Mouse (Mus musculus) gastrocnemius, postnatal 36 days (tissue): ENCODE results near the gene Ffar3. TPM values are rescaled to one million over a fixed set of nuclear protein-coding genes. Genes with fewer than 3 reads are reported as not detected.

Experiments
- DNase-seq, 2 experiments: peaks; one replicate each; pipeline ENCODE4 v3.0.0; 2022
- intact Hi-C: fragments of 180-260 bp; cut with DNase I; formaldehyde crosslinking; loops from one replicate; pipeline ENCODE4 v1.15.1; 2025
- long read RNA-seq, 2 experiments: library from polyadenylated mRNA; stranded (forward); transcript quantifications; one replicate each; pipeline ENCODE4 v2.0.0; 2021
- total RNA-seq, 2 experiments: library from RNA; stranded (reverse); gene quantifications; 2 replicates each; pipeline ENCODE4 v1.2.3; 2021

The Ffar3 gene
- total RNA-seq, result not detected
- long read RNA-seq, experiment 1, result 0 reads
- long read RNA-seq, experiment 2, result 0 reads

DNA sequence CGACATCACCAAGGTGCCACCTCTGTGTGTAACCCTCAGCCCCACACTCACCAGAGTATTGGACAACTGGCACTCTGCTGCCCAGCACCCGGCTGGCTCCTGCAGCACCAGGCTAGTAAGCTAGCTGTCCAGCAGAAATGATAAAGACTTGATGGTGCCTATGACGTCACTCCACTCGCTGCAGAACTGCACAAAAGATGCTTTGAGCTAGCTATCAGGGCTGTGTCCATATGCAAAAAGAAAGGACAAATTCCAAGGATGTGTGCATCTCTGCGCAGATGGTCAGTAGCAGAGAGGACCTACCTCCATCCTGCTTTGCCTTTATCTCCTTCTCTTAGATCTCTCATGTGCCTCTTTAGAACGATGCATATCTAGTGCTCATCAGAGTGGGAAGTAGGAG lies at the start of gene Ffar3:
Ffar3 (minus strand) TSS at position 101 of the 400 bp plus-strand sequence.
- intact Hi-C loops, result no loop called here

DNA sequence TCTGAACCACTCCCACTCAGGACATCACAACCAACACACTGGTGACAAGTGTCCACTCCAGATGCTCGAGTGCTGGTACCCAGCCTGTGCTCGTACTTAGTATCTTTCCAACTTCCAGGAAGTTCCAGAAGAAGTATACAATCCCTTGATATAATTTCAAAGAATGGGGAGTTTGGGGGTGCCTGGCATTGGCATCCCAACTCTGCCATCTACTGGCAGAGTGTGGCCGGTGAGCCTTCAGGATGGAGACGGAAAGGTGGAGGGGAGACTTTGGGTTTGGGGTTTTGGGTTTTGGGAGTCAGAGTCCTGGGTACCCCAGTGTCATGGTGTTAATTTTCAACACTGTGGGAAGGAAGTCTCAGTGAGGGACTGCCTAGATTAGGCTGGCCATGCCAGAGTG lies 48.1 kb upstream of the Ffar3 start:
- no peak for DNase-seq
- intact Hi-C loops, result no loop called here

More for the DNA sequence above, at the start of gene Ffar3:
- no peak for DNase-seq

- intact Hi-C loops, result no loop called here
- no peak for DNase-seq
These were observed 39.2 kb upstream of the Ffar3 start for GRCm38 (mm10) chr7:30895217-30895616.

GRCm38 (mm10) chr7:30892515-30892914 lies 36.5 kb upstream of the Ffar3 start:
- no peak for DNase-seq
- intact Hi-C loops, result no loop called here

DNA sequence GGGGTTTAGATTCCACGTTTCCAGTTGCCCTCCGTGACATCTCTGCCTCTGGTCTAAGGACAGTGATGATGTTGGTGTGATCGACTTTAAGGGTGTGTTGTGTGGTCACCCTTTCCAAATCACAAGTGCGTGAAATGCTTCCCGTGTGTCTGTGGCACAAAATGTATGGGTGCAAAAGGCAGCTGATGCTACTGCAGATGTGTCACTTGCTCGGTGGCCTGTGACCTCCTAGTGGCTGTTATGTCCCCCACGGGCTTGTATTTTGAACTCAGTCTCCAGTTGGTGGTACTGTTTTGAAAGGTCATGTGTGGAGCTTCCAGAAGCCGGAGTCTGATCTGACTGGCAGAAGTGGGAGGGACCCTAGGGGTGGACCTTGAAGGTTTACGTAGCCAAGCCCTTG lies 35.8 kb upstream of the Ffar3 start:
- intact Hi-C loops, result no loop called here
- DNase-seq, result no peak

GRCm38 (mm10) chr7:30890681-30891080 lies 34.7 kb upstream of the Ffar3 start:
- intact Hi-C loops, result no loop called here
- DNase-seq, result no peak

DNA sequence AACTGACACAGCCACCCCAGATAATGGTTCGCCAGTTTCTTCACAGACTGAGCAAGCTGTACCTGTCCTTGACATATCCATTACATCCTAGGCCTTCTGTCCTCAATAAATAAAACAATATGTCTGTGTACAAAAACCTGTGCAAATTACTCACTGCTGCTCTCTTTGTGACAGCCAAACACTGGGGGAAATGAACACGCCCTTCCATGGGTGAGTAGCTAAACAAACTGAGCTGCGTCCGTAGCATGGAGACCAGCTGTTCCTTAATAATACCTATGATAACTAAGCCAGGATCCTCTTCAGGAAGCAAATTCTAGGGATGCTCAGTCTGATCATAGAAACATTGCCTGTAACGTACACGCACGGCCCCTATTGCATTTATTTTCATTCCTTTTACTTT lies 32.8 kb upstream of the Ffar3 start:
- DNase-seq, result no peak
- intact Hi-C loops, result no loop called here

DNA sequence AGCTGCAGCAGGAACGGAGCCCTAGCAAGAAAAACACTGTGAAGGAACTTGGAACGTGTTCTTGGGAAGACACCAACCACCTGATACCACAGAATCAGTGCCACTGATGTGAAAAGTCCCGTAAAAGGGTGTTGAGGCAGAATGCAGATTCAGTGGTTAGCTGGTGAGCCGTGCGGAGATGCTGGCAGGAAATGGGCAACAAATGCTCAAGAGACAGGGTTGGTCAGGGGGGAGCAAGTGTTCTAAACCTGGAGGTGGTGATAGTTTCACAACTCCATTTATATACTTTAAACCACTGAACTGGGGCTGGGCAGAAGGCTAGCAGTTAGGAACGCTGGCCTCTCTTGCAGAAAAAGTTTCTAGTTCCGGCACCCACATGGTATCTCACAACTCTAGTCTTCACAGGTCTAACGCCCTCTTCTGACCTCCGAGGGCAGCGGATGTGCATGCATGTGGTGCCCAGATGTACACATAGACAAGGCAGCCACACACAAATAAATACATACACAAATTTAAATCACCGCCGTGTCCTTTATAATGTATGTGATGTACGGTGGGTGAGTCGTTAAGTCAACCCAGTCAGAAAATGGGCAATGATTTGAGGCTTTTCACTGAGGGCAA lies 31.7 kb upstream of the Ffar3 start:
- no peak for DNase-seq
- intact Hi-C loops, result no loop called here

- DNase-seq, result no peak
- intact Hi-C loops, result no loop called here
These were observed 30.9 kb upstream of the Ffar3 start for GRCm38 (mm10) chr7:30886852-30887251.

GRCm38 (mm10) chr7:30884047-30884446 lies 28.1 kb upstream of the Ffar3 start:
- DNase-seq, result no peak
- intact Hi-C loops, result no loop called here

GRCm38 (mm10) chr7:30881367-30881766 lies 25.4 kb upstream of the Ffar3 start:
- intact Hi-C loops, result no loop called here
- DNase-seq, result no peak

- DNase-seq, result no peak
- intact Hi-C loops, result no loop called here
These were observed 24.2 kb upstream of the Ffar3 start, which contains the start of gene Cd22 for GRCm38 (mm10) chr7:30880176-30880575. Gene Cd22 (minus strand): TSS chr7:30880342.

DNA sequence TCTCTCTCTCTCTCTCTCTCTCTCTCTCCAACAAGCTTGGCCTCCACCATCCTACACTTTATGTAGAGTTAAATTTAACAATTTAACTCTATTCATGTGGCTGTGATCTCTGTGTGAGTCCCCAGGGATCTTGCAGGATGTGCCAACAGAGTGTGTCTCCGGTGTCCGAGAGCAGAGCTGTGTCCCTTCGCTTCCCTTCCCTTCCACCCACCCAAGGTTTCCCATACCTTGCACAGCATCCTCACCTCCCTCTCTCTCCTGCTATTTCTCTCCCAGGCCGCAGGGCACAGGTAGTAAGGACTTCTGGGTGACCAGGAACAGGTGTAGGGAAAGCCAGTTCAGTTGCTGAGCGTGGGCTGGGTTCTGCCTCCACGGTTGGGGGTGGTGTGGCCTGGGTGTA lies 23.0 kb upstream of the Ffar3 start:
- DNase-seq, result no peak
- intact Hi-C loops, result no loop called here

DNA sequence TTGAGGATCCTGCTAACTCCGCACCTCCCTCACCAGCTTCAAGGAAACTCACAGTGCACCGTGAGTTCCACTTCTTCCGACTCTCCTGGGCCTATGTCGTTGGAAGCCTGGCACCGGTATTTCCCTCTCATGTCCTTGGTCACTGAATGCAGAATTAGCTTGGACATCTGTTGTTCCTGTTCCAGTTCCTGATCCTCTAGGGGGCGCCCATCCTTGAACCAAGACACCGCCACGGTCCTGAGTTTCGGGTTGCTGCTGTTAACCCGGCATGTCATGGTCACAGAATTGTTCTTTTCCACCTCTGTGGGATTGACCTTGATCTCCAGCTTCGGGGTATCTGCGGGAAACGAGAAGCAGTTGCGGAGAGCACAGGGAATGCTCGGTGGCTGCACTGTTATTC lies 17.1 kb upstream of the Ffar3 start:
- intact Hi-C loops, result loop anchor here (5.0 kb wide), 1 partner anchor 99 kb away; the partner anchor contains the start of genes Fam187b and Lsr
- DNase-seq, result peak; percentile 36 to 67

DNA sequence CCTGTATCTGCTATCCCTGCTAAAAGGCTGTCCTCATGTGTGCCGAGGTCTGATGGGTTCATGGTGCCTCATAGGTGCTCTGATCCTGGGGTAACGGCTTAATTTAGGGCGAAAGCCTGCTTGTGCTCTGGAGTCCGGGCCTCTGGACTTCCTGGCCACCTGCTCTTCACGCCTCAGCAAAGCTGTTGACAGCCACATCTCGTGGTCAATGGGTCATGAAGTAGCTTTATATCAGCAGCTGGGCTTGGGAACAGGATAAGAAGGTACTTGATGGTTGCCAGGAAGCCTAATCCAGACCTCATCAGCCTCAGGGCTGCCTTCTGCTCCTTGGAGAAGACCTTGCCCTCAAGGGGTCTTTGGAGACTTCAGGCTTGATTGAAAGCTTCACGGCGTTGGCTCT lies 7.4 kb upstream of the Ffar3 start:
- DNase-seq, result no peak
- intact Hi-C loops, result loop anchor here (5.0 kb wide), 2 partner anchors 81 to 271 kb away; no protein-coding TSS in a partner anchor

GRCm38 (mm10) chr7:30861464-30861863 lies 5.5 kb upstream of the Ffar3 start, which contains the start of gene Ffar1:
Gene Ffar1 (minus strand): TSS chr7:30861564.
- DNase-seq, result no peak
- intact Hi-C loops, result loop anchor here (5.0 kb wide), 2 partner anchors 79 to 269 kb away; no protein-coding TSS in a partner anchor

DNA sequence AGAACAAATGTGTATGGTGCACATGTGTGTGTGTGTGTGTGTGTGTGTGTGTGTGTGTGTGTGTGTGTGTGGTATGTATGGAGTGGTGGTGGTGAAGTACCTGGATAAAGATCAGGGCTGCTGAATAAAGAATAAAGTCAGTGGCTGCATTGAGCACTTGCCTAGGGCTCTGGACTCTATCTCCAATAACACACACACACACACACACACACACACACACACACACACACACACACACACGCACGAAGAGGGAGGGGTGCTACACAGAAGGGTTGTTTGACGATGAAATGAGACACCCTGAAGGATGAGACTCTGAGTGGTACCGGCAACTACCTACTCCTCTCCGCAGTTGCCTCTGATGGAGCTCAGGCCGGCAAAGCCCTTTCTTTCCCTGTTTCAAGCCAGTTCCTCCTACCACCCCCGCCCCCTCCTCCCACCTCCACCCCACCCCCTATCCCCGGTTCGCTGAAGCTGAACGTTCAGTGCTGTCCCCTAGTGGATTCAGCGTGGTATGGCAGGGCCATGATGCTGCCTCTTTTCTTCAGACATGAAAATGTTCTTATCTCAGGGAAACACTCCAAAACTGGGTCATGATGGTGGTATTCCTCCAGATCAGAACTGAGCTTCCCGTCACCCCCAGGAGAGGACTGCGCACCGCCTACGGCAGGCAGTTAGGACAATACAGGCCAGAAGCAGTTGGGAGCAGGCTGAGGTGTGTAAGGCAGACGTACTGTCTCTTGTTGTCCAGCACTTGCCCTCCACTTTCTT lies 3.8 kb upstream of the Ffar3 start:
- intact Hi-C loops, result loop anchor here (5.0 kb wide), 2 partner anchors 78 to 268 kb away; no protein-coding TSS in a partner anchor
- DNase-seq, result no peak

GRCm38 (mm10) chr7:30859290-30859634 lies 3.3 kb upstream of the Ffar3 start:
- DNase-seq, result peak; percentile 24
- intact Hi-C loops, result no loop called here

GRCm38 (mm10) chr7:30857746-30858145 lies 1.8 kb upstream of the Ffar3 start:
- intact Hi-C loops, result no loop called here
- DNase-seq, result no peak

DNA sequence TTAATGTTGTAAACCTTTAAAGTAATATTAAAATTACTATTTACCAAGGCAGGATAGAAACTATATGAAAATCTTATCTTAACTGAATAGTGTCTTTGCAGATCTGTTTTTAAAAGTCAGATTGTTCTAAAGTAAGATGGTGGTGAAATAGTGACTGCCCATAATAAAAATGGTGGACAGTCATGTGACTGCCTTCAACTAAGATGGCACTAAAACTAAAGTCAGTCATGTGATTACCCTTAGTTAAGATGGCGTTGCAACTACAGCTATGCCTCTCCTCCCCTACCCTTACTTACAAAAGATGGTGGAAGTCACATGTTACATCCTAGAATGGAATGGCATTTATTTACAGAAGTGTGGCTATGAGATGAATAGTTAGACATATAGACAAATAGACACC lies 4.6 kb downstream of the Ffar3 start:
- intact Hi-C loops, result no loop called here
- DNase-seq, result no peak

DNA sequence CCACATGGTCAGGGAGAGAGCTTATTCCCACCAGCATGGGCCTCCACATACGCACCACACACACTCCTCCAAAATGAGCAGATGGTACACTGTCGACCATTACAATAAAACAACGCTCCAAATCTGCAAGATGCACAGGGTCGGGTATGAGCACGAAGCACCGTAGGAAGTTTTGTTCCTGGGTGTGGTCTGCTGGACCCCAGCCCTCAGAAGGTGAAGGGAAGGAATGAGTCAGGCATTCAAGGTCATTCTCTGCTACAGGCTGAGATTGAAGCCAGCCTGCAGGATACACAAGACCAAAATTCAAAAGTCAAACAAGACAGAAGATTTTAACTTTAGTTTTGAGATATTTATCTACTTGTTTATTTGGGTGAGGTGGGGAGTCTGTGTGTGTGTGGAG lies 8.0 kb downstream of the Ffar3 start:
- intact Hi-C loops, result no loop called here
- DNase-seq, result no peak

- intact Hi-C loops, result no loop called here
- DNase-seq, result no peak
These were observed 8.6 kb downstream of the Ffar3 start for GRCm38 (mm10) chr7:30847386-30847785.
